Mouse (Mus musculus) hindbrain, embryonic 11.5 days (tissue): ENCODE measurements at regions not wholly inside any gene's neighbourhood (a gene's known extent, or its start where the extent isn't known, plus 50 kb on each side); places are given as distances from the start of the nearest gene placed in this dataset.

Experiments
- ATAC-seq: fragments of 200-750 bp; cut with Nextera tagmentation; 2 replicates; pipeline ENCODE4 v1.8.0; 2017; ENCODE audit warnings: mild to moderate bottlenecking, moderate TSS enrichment, moderate library complexity; ENCODE audit not compliant: low FRiP score
- DNase-seq: peaks from one replicate; pipeline ENCODE4 v3.0.0-alpha.2; 2015; ENCODE audit warnings: low spot score
- H3K27ac ChIP-seq: fragments of 300-500 bp; sonication (generic); 2 replicates; pipeline ENCODE4 v1.5.1; 2014; ENCODE audit warnings: mild to moderate bottlenecking, low read depth, low read length
- H3K27me3 ChIP-seq: fragments of 300-500 bp; sonication (generic); 2 replicates; pipeline ENCODE4 v1.6.1; 2014; ENCODE audit warnings: mild to moderate bottlenecking, low read length, moderate library complexity, mixed read lengths; ENCODE audit not compliant: control insufficient read depth, insufficient read depth
- H3K36me3 ChIP-seq: fragments of 300-500 bp; sonication (generic); 2 replicates; pipeline ENCODE4 v1.6.1; 2014; ENCODE audit warnings: mild to moderate bottlenecking, low read length, moderate library complexity, mixed read lengths; ENCODE audit not compliant: control insufficient read depth, insufficient read depth
- H3K4me1 ChIP-seq: fragments of 300-500 bp; sonication (generic); replicated peaks from 2 replicates; pipeline ENCODE4 v1.6.1; 2014; ENCODE audit warnings: low read length, mixed read lengths; ENCODE audit not compliant: control insufficient read depth, insufficient read depth
- H3K4me2 ChIP-seq: fragments of 300-500 bp; sonication (generic); replicated peaks from 2 replicates; pipeline ENCODE4 v1.6.1; 2014; ENCODE audit warnings: mild to moderate bottlenecking, low read depth, low read length
- H3K4me3 ChIP-seq: fragments of 300-500 bp; sonication (generic); 2 replicates; pipeline ENCODE4 v1.5.1; 2014; ENCODE audit warnings: low read depth, low read length
- H3K9ac ChIP-seq: fragments of 300-500 bp; sonication (generic); 2 replicates; pipeline ENCODE4 v1.6.1; 2014; ENCODE audit warnings: low read depth, low read length
- H3K9me3 ChIP-seq: fragments of 300-500 bp; sonication (generic); 2 replicates; pipeline ENCODE4 v1.6.1; 2016; ENCODE audit warnings: low read length; ENCODE audit not compliant: control insufficient read depth
- WGBS: fragments of 180-500 bp; shearing (Covaris S2); extraction: QIAGEN DNeasy Blood & Tissue Kit; methylation state at CpG from one replicate; pipeline ENCODE4 v1.1.7; 2014; 5-methylcytosine and 5-hydroxymethylcytosine counted together

GRCm38 (mm10) chr7:110710256-110710962, 57.6 kb upstream of the Ampd3 start:
- 81% methylated on average over 9 of the region's 9 CpGs for WGBS
- DNase-seq = no peak
- Histone ChIP-seq H3K9ac (no peak overlapping the region), H3K36me3 (no peaks in the 10 kb centered on the region), H3K4me2 (no peak overlapping the region), H3K4me3 (no peak overlapping the region), H3K27me3 (no peaks in the 10 kb centered on the region), H3K9me3 (no peaks in the 10 kb centered on the region), H3K4me1 (no peaks in the 10 kb centered on the region), H3K27ac (no peak overlapping the region)
- no peak for ATAC-seq

GRCm38 (mm10) chr7:110713661-110714060, 54.3 kb upstream of the Ampd3 start:
- no peak overlapping the region for H3K4me3 ChIP-seq
- no peak overlapping the region for H3K27ac ChIP-seq
- no peaks in the 10 kb centered on the region for H3K27me3 ChIP-seq
- H3K9ac ChIP-seq = no peak overlapping the region
- H3K4me1 ChIP-seq = no peaks in the 10 kb centered on the region
- no peak for ATAC-seq
- no peaks in the 10 kb centered on the region for H3K36me3 ChIP-seq
- no peaks in the 10 kb centered on the region for H3K9me3 ChIP-seq
- no peak for DNase-seq
- 81% methylated on average over 3 of the region's 3 CpGs for WGBS
- H3K4me2 ChIP-seq = no peak overlapping the region

DNA sequence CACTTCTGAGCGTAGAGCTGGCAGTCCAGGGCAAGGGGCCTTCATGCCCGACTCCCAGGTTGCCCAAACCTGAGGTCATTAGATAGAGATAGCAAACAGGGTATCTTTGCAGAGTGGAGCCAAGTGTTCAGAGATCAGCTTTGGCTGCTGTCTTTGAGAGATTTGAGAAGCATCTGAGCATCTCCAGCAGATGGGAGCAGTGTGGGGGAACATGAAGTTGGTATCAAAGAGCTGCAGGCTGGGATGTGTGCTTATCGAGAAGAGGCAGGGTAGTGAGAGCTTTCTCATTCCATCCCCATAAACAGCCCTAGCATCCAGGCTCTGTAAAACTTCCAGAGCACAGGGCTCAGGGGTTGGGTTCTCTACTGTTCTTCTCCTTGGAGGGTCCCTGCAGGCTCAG, 52.9 kb upstream of the Ampd3 start:
- no peak for ATAC-seq
- Histone ChIP-seq H3K4me2 (no peak overlapping the region), H3K36me3 (no peaks in the 10 kb centered on the region), H3K27me3 (no peaks in the 10 kb centered on the region), H3K27ac (no peak overlapping the region), H3K4me1 (no peaks in the 10 kb centered on the region), H3K9me3 (no peaks in the 10 kb centered on the region), H3K9ac (no peak overlapping the region), H3K4me3 (no peak overlapping the region)
- DNase-seq = no peak
- WGBS = 89% methylated on average over 3 of the region's 3 CpGs

GRCm38 (mm10) chr7:110715545-110715944, 52.5 kb upstream of the Ampd3 start:
- H3K4me3 ChIP-seq = no peak overlapping the region
- ATAC-seq (no peak), DNase-seq (no peak)
- H3K9me3 ChIP-seq = no peaks in the 10 kb centered on the region
- H3K9ac ChIP-seq = no peak overlapping the region
- no peaks in the 10 kb centered on the region for H3K36me3 ChIP-seq
- H3K4me2 ChIP-seq = no peak overlapping the region
- WGBS = 85% methylated on average over 6 of the region's 6 CpGs
- H3K27ac ChIP-seq = no peak overlapping the region
- no peaks in the 10 kb centered on the region for H3K4me1 ChIP-seq
- H3K27me3 ChIP-seq = no peaks in the 10 kb centered on the region

DNA sequence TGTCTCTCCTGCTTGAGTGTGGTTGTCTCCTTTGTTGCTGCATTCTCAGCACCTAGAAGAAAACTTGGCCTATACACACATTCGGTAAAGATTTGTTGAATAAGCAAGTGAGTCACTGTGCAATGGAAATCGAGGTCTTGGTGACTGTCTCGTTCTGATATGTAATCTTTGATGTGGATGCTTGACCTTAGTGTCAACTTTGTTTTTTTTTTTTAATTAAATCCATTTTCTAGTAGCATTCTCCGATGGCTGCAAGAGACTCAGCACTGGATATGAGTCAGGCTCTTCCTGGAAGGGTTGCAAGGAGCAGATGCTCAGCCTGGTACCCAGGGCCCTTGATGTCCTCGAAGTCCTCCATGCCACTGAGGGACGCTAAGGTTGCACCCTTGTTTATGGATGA, 50.9 kb upstream of the Ampd3 start:
- Histone ChIP-seq H3K9me3 (no peaks in the 10 kb centered on the region), H3K4me1 (no peaks in the 10 kb centered on the region), H3K4me2 (no peak overlapping the region), H3K27me3 (no peaks in the 10 kb centered on the region), H3K36me3 (no peaks in the 10 kb centered on the region), H3K27ac (no peak overlapping the region), H3K4me3 (no peak overlapping the region), H3K9ac (no peak overlapping the region)
- DNase-seq = no peak
- WGBS = 80% methylated on average over 6 of the region's 6 CpGs
- no peak for ATAC-seq
